Mouse (Mus musculus) heart, embryonic 11.5 days (tissue): ENCODE data around the gene Cfb. TPM values are rescaled to one million over a fixed set of nuclear protein-coding genes. Genes with fewer than 3 reads are reported as not detected.
A peak's percentile ranks its signal among the peaks of the same experiment; 100 is the strongest.

Source experiments
- ATAC-seq: fragments of 200-750 bp; cut with Nextera tagmentation; replicated peaks from 2 replicates; pipeline ENCODE4 v1.8.0; 2017; ENCODE audit warnings: moderate library complexity; ENCODE audit not compliant: insufficient number of reproducible peaks, low FRiP score, low TSS enrichment
- H3K27ac ChIP-seq: fragments of 300-500 bp; sonication (generic); 2 replicates; pipeline ENCODE4 v1.5.1; 2014; ENCODE audit warnings: mild to moderate bottlenecking, low read depth, low read length
- H3K27me3 ChIP-seq: fragments of 300-500 bp; sonication (generic); 2 replicates; pipeline ENCODE4 v1.6.1; 2014; ENCODE audit warnings: mild to moderate bottlenecking, low read length, mixed read lengths; ENCODE audit not compliant: control insufficient read depth, insufficient read depth
- H3K36me3 ChIP-seq: fragments of 300-500 bp; sonication (generic); 2 replicates; pipeline ENCODE4 v1.6.1; 2014; ENCODE audit warnings: mild to moderate bottlenecking, low read length, moderate library complexity, mixed read lengths; ENCODE audit not compliant: control insufficient read depth, insufficient read depth
- H3K4me1 ChIP-seq: fragments of 300-500 bp; sonication (generic); 2 replicates; pipeline ENCODE4 v1.6.1; 2014; ENCODE audit warnings: low read length; ENCODE audit not compliant: control insufficient read depth, insufficient read depth
- H3K4me2 ChIP-seq: fragments of 300-500 bp; sonication (generic); 2 replicates; pipeline ENCODE4 v1.6.1; 2014; ENCODE audit warnings: mild to moderate bottlenecking, moderate library complexity
- H3K4me3 ChIP-seq: fragments of 300-500 bp; sonication (generic); 2 replicates; pipeline ENCODE4 v1.5.1; 2014; ENCODE audit warnings: low read depth, low read length
- H3K9ac ChIP-seq: fragments of 300-500 bp; sonication (generic); 2 replicates; pipeline ENCODE4 v1.6.1; 2014; ENCODE audit warnings: mild to moderate bottlenecking, low read depth, low read length, moderate library complexity
- H3K9me3 ChIP-seq: fragments of 300-500 bp; sonication (generic); replicated peaks from 2 replicates; pipeline ENCODE4 v1.6.1; 2016; ENCODE audit warnings: low read length; ENCODE audit not compliant: control insufficient read depth
- WGBS: fragments of 180-500 bp; shearing (Covaris S2); extraction: QIAGEN DNeasy Blood & Tissue Kit; methylation state at CpG from one replicate; pipeline ENCODE4 v1.1.7; 2014; ENCODE audit not compliant: insufficient replicate concordance; 5-methylcytosine and 5-hydroxymethylcytosine counted together
- polyA plus RNA-seq: library from polyadenylated mRNA; unstranded; fragments of >200 nt; fragmentation: Nextera tagmentation; extraction: Ambion mirVana; gene quantifications from 2 replicates; pipeline ENCODE4 v1.2.1, GENCODE M21; 2014

The Cfb gene
- polyA plus RNA-seq, 1 experiment from 2014 or later, result 2.5 TPM

GRCm38 (mm10) chr17:34853511-34853910, 8.8 kb downstream of the Cfb start:
- WGBS, result 78% methylated on average over 8 of the region's 8 CpGs
- Histone ChIP-seq H3K9me3 (no peaks in the 10 kb centered on the region), H3K4me3 (no peak overlapping the region), H3K4me1 (peaks cover 12% of the 10 kb centered on the region), H3K9ac (no peak overlapping the region), H3K27me3 (no peaks in the 10 kb centered on the region), H3K36me3 (peaks cover 27% of the 10 kb centered on the region; the same call in 1 of the 2 replicates), H3K27ac (no peak overlapping the region), H3K4me2 (no peak overlapping the region)
- no peak for ATAC-seq

GRCm38 (mm10) chr17:34850517-34851125, 11.7 kb downstream of the Cfb start:
- H3K27me3 ChIP-seq, result no peaks in the 10 kb centered on the region
- peak overlapping the region; percentile 43; the same call in 1 of the 2 replicates for H3K27ac ChIP-seq
- H3K9ac ChIP-seq, result peak overlapping the region; percentile 90
- H3K4me3 ChIP-seq, result peak overlapping the region; percentile 96
- no peaks in the 10 kb centered on the region for H3K9me3 ChIP-seq
- peaks cover 36% of the 10 kb centered on the region for H3K36me3 ChIP-seq
- ATAC-seq, result 0 out of 2 replicates have a peak, but pooled peaks have one; percentile 5
- peaks cover 12% of the 10 kb centered on the region for H3K4me1 ChIP-seq
- WGBS, result 1% methylated on average over 25 of the region's 25 CpGs
- peak overlapping the region; percentile 92 for H3K4me2 ChIP-seq

- H3K9me3 ChIP-seq, result no peaks in the 10 kb centered on the region
- peaks cover 37% of the 10 kb centered on the region for H3K36me3 ChIP-seq
- ATAC-seq, result peak; percentile 97
- peak within 1 kb of the TSS; percentile 43; the same call in 1 of the 2 replicates for H3K27ac ChIP-seq
- H3K4me3 ChIP-seq, result peak within 1 kb of the TSS; percentile 96
- peak within 1 kb of the TSS; percentile 90 for H3K9ac ChIP-seq
- peak within 1 kb of the TSS; percentile 92 for H3K4me2 ChIP-seq
- under 1% methylated on average over 62 of the region's 65 CpGs for WGBS
- peaks cover 12% of the 10 kb centered on the region for H3K4me1 ChIP-seq
- H3K27me3 ChIP-seq, result no peaks in the 10 kb centered on the region
Observed at GRCm38 (mm10) chr17:34849722-34850516, 12.4 kb downstream of the Cfb start, which contains the start of the genes Skiv2l and Nelfe. TSS of gene Skiv2l (minus strand) at chr17:34850210. TSS of gene Nelfe (plus strand) at chr17:34850391.

- 84% methylated on average over 7 of the region's 7 CpGs for WGBS
- Histone ChIP-seq H3K4me3 (no peak overlapping the region), H3K9ac (no peak overlapping the region), H3K27me3 (no peaks in the 10 kb centered on the region), H3K36me3 (peaks cover 25% of the 10 kb centered on the region), H3K4me2 (no peak overlapping the region), H3K4me1 (peaks cover 12% of the 10 kb centered on the region), H3K27ac (no peak overlapping the region), H3K9me3 (no peaks in the 10 kb centered on the region)
- no peak for ATAC-seq
Observed at GRCm38 (mm10) chr17:34847615-34848014, 14.7 kb downstream of the Cfb start.

- no peak overlapping the region for H3K9ac ChIP-seq
- peaks cover 22% of the 10 kb centered on the region for H3K36me3 ChIP-seq
- ATAC-seq, result no peak
Observed at GRCm38 (mm10) chr17:34847192-34847591, 15.1 kb downstream of the Cfb start.

GRCm38 (mm10) chr17:34844884-34845283, 17.4 kb downstream of the Cfb start:
- no peak overlapping the region for H3K27ac ChIP-seq
- WGBS, result 87% methylated on average over 13 of the region's 13 CpGs
- no peak overlapping the region for H3K9ac ChIP-seq
- H3K4me1 ChIP-seq, result peaks cover 5% of the 10 kb centered on the region
- no peak overlapping the region for H3K4me3 ChIP-seq
- no peak for ATAC-seq
- H3K4me2 ChIP-seq, result no peak overlapping the region
- H3K9me3 ChIP-seq, result no peaks in the 10 kb centered on the region
- no peaks in the 10 kb centered on the region for H3K27me3 ChIP-seq
- peaks cover 32% of the 10 kb centered on the region for H3K36me3 ChIP-seq

More at GRCm38 (mm10) chr17:34847192-34847591, 15.1 kb downstream of the Cfb start:
- WGBS, result 90% methylated on average over 6 of the region's 6 CpGs
- peaks cover 12% of the 10 kb centered on the region for H3K4me1 ChIP-seq
- H3K9me3 ChIP-seq, result no peaks in the 10 kb centered on the region
- no peaks in the 10 kb centered on the region for H3K27me3 ChIP-seq
- no peak overlapping the region for H3K4me2 ChIP-seq
- H3K27ac ChIP-seq, result no peak overlapping the region
- H3K4me3 ChIP-seq, result no peak overlapping the region

GRCm38 (mm10) chr17:34840736-34841307, 21.5 kb downstream of the Cfb start:
- Histone ChIP-seq H3K9me3 (no peaks in the 10 kb centered on the region), H3K27ac (peak overlapping the region; percentile 72), H3K4me1 (peaks cover 14% of the 10 kb centered on the region), H3K9ac (no peak overlapping the region), H3K4me2 (peak overlapping the region; percentile 43), H3K4me3 (no peak overlapping the region), H3K36me3 (peaks cover 27% of the 10 kb centered on the region), H3K27me3 (no peaks in the 10 kb centered on the region)
- ATAC-seq, result peak; percentile 71
- 81% methylated on average over 6 of the region's 6 CpGs for WGBS

- Histone ChIP-seq H3K27ac (no peak overlapping the region), H3K4me2 (peak overlapping the region; percentile 31; the same call in 1 of the 2 replicates), H3K4me1 (peaks cover 16% of the 10 kb centered on the region), H3K9ac (no peak overlapping the region), H3K4me3 (no peak overlapping the region), H3K9me3 (no peaks in the 10 kb centered on the region), H3K36me3 (peaks cover 20% of the 10 kb centered on the region), H3K27me3 (no peaks in the 10 kb centered on the region)
- ATAC-seq, result no peak
- WGBS, result 85% methylated on average over 7 of the region's 7 CpGs
Observed at GRCm38 (mm10) chr17:34838785-34839184, 23.5 kb downstream of the Cfb start.
